20 mouse cellular contexts compared by ENCODE assay signal in genomic region chr11:105473716-105474351, GRCm38 (mm10). TPM values are rescaled to one million over a fixed set of nuclear protein-coding genes. Genes with fewer than 3 reads are reported as not detected.
DNase-seq lines count a peak whose midpoint lies in the region; ATAC-seq and TF ChIP-seq lines count a peak whose summit lies in the region.
"Had no signal": no experiment of that assay in that cellular context is flagged by ENCODE, and none has a peak within 500 bp of the region (broad histone marks: within the 10 kb centered on the region; RNA-seq: fewer than 3 reads in every experiment).

No protein-coding gene starts in this region.

- no peak for ATAC-seq in hindbrain, embryonic 13.5 days (ENCODE audit: low FRiP score)
- no peak for ATAC-seq in hindbrain, postnatal 0 days
- ATAC-seq in forebrain, postnatal 0 days, result peak; percentile 38; the same call in 1 of the 2 replicates
- ATAC-seq in intestine, postnatal 0 days, result no peak

- H3K9ac ChIP-seq in hindbrain, embryonic 13.5 days, result no peak overlapping the region
- no peak overlapping the region for H3K9ac ChIP-seq in hindbrain, postnatal 0 days (replicated peaks; ENCODE audit: low read length)
- no peak overlapping the region for H3K9ac ChIP-seq in CH12.LX (ENCODE audit: insufficient read depth, low read depth)
- no peak overlapping the region for H3K9ac ChIP-seq in forebrain, postnatal 0 days
- no peak overlapping the region for H3K9ac ChIP-seq in intestine, postnatal 0 days (ENCODE audit: low read depth, low read length)
- H3K9ac ChIP-seq: embryonic facial prominence, embryonic 12.5 days; limb, embryonic 13.5 days; neural tube, embryonic 12.5 days; stomach, embryonic 15.5 days had no signal

- 40% methylated on average over 5 of the region's 5 CpGs for WGBS in hindbrain, embryonic 13.5 days
- 33% methylated on average over 5 of the region's 5 CpGs for WGBS in hindbrain, postnatal 0 days
- 14% methylated on average over 5 of the region's 5 CpGs for WGBS in forebrain, postnatal 0 days
- WGBS in intestine, postnatal 0 days, result 51% methylated on average over 5 of the region's 5 CpGs

- peak overlapping the region; percentile 45; the same call in 1 of the 2 replicates for H3K27ac ChIP-seq in hindbrain, embryonic 13.5 days
- no peak overlapping the region for H3K27ac ChIP-seq in hindbrain, postnatal 0 days
- H3K27ac ChIP-seq in CH12.LX (ENCODE audit: insufficient read depth, low read depth), result no peak overlapping the region
- H3K27ac ChIP-seq in forebrain, postnatal 0 days (ENCODE audit: low read depth, low read length), result no peak overlapping the region
- no peak overlapping the region for H3K27ac ChIP-seq in intestine, postnatal 0 days (ENCODE audit: low read depth, low read length)
- H3K27ac ChIP-seq: embryonic facial prominence, embryonic 12.5 days; limb, embryonic 13.5 days; neural tube, embryonic 12.5 days; stomach, embryonic 15.5 days had no signal

- TF ChIP-seq EP300 in CH12.LX (IDR thresholded peaks at IDR 0.05; ENCODE audit: low read length), result no peak

- TF ChIP-seq POLR2A in CH12.LX (IDR thresholded peaks at IDR 0.05; ENCODE audit: low read depth, low read length), result no peak

- no peaks in the 10 kb centered on the region for H3K27me3 ChIP-seq in hindbrain, embryonic 13.5 days
- H3K27me3 ChIP-seq in hindbrain, postnatal 0 days (ENCODE audit: insufficient read depth, low read length), result no peaks in the 10 kb centered on the region
- H3K27me3 ChIP-seq in CH12.LX (replicated peaks), result no peaks in the 10 kb centered on the region
- no peaks in the 10 kb centered on the region for H3K27me3 ChIP-seq in forebrain, postnatal 0 days (ENCODE audit: insufficient read depth, low read length)
- H3K27me3 ChIP-seq in intestine, postnatal 0 days (replicated peaks; ENCODE audit: control insufficient read depth, insufficient read depth, low read length), result no peaks in the 10 kb centered on the region
- H3K27me3 ChIP-seq: embryonic facial prominence, embryonic 12.5 days; limb, embryonic 13.5 days; neural tube, embryonic 12.5 days; stomach, embryonic 15.5 days had no signal

- H3K4me2 ChIP-seq in hindbrain, embryonic 13.5 days, result no peak overlapping the region
- H3K4me2 ChIP-seq in hindbrain, postnatal 0 days (ENCODE audit: low read depth, low read length), result no peak overlapping the region
- 0 out of 2 replicates have a peak overlapping the region, but pooled peaks have one; percentile 17 for H3K4me2 ChIP-seq in CH12.LX (ENCODE audit: insufficient read depth, low read depth, poor library complexity, severe bottlenecking)
- no peak overlapping the region for H3K4me2 ChIP-seq in forebrain, postnatal 0 days (ENCODE audit: low read depth)
- H3K4me2 ChIP-seq in intestine, postnatal 0 days (replicated peaks; ENCODE audit: low read depth), result no peak overlapping the region
- H3K4me2 ChIP-seq: embryonic facial prominence, embryonic 12.5 days; limb, embryonic 13.5 days; neural tube, embryonic 12.5 days; stomach, embryonic 15.5 days had no signal

- dilution Hi-C loops in CH12.LX (cut with MboI; ENCODE audit: extremely low pct_ligation_motif_present, extremely low pct_unique_long_range_greater_than_20kb, low sequenced_read_pairs), result no loop called here

- in situ Hi-C loops in CH12.LX (cut with MboI; ENCODE audit: low pct_ligation_motif_present, low pct_unique_long_range_greater_than_20kb, low sequenced_read_pairs), result no loop called here

- intact Hi-C loops in heart, postnatal 25 days (cut with DNase I), result loop anchor here (5.0 kb wide), 1 partner anchor 98 kb away; no protein-coding TSS in a partner anchor

- H3K4me3 ChIP-seq in hindbrain, embryonic 13.5 days, result no peak overlapping the region
- H3K4me3 ChIP-seq in hindbrain, postnatal 0 days (ENCODE audit: low read length), result no peak overlapping the region
- no peak overlapping the region for H3K4me3 ChIP-seq in CH12.LX (replicated peaks in 1 of 3; ENCODE audit: low read depth in 2 of 3, low read length in 2 of 3, poor library complexity in 1 of 3)
- no peak overlapping the region for H3K4me3 ChIP-seq in forebrain, postnatal 0 days (ENCODE audit: low read depth, low read length)
- H3K4me3 ChIP-seq in intestine, postnatal 0 days (ENCODE audit: low read depth, low read length), result no peak overlapping the region
- H3K4me3 ChIP-seq: embryonic facial prominence, embryonic 12.5 days; limb, embryonic 13.5 days; neural tube, embryonic 12.5 days; stomach, embryonic 15.5 days had no signal

- H3K4me1 ChIP-seq in hindbrain, embryonic 13.5 days (replicated peaks), result peaks cover 23% of the 10 kb centered on the region
- H3K4me1 ChIP-seq in hindbrain, postnatal 0 days (ENCODE audit: insufficient read depth, low read length), result peaks cover 10% of the 10 kb centered on the region
- peaks cover 0 to 30% of the 10 kb centered on the region in 2 experiments; a peak in 2 of 4 replicates for H3K4me1 ChIP-seq in CH12.LX (ENCODE audit: control insufficient read depth in 1 of 2, insufficient read depth in 2 of 2)
- peaks cover 14% of the 10 kb centered on the region for H3K4me1 ChIP-seq in forebrain, postnatal 0 days (ENCODE audit: insufficient read depth)
- H3K4me1 ChIP-seq in intestine, postnatal 0 days (replicated peaks; ENCODE audit: control insufficient read depth, insufficient read depth, low read length), result 0 out of 2 replicates have a peak, but pooled peaks cover 2% of the 10 kb centered on the region
- H3K4me1 ChIP-seq: limb, embryonic 13.5 days; neural tube, embryonic 12.5 days had no signal

- H3K79me2 ChIP-seq in CH12.LX (replicated peaks; ENCODE audit: control insufficient read depth, extremely low read depth, insufficient read depth, poor library complexity, severe bottlenecking), result no peaks in the 10 kb centered on the region

- H3K36me3 ChIP-seq in hindbrain, embryonic 13.5 days, result no peaks in the 10 kb centered on the region
- no peaks in the 10 kb centered on the region for H3K36me3 ChIP-seq in hindbrain, postnatal 0 days (ENCODE audit: insufficient read depth, low read length)
- no peaks in the 10 kb centered on the region for H3K36me3 ChIP-seq in CH12.LX (replicated peaks in 1 of 2; ENCODE audit: control insufficient read depth in 1 of 2, insufficient read depth in 1 of 2, low read length in 1 of 2)
- no peaks in the 10 kb centered on the region for H3K36me3 ChIP-seq in forebrain, postnatal 0 days (ENCODE audit: insufficient read depth)
- H3K36me3 ChIP-seq in intestine, postnatal 0 days (ENCODE audit: control insufficient read depth, insufficient read depth), result no peaks in the 10 kb centered on the region
- H3K36me3 ChIP-seq: embryonic facial prominence, embryonic 12.5 days; limb, embryonic 13.5 days; neural tube, embryonic 12.5 days; stomach, embryonic 15.5 days had no signal

- no peaks in the 10 kb centered on the region for H3K9me3 ChIP-seq in hindbrain, embryonic 13.5 days
- H3K9me3 ChIP-seq in hindbrain, postnatal 0 days (ENCODE audit: low read length), result no peaks in the 10 kb centered on the region
- H3K9me3 ChIP-seq in CH12.LX (replicated peaks; ENCODE audit: low read length), result no peaks in the 10 kb centered on the region
- H3K9me3 ChIP-seq in forebrain, postnatal 0 days (ENCODE audit: low read length), result no peaks in the 10 kb centered on the region
- H3K9me3 ChIP-seq in intestine, postnatal 0 days (ENCODE audit: control insufficient read depth), result no peaks in the 10 kb centered on the region
- H3K9me3 ChIP-seq: embryonic facial prominence, embryonic 12.5 days; limb, embryonic 13.5 days; neural tube, embryonic 12.5 days; stomach, embryonic 15.5 days had no signal

- DNase-seq in heart, adult 11 months, result peak; percentile 65
- DNase-seq in heart, postnatal 25 days (ENCODE audit: low spot score), result no peak
- DNase-seq in hindbrain, postnatal 0 days (ENCODE audit: low spot score), result no peak
- DNase-seq in CH12.LX (ENCODE audit: extremely low read depth), result peak; percentile 17
- peak; percentile 46 for DNase-seq in forebrain, postnatal 0 days
- DNase-seq in gastrocnemius, postnatal 10 days, result no peak
- DNase-seq: adrenal gland, adult 8-10 months; cerebellum, postnatal 14 days; gastrocnemius, postnatal 36 days; kidney, adult 11 months; kidney, postnatal 36 days; layer of hippocampus, postnatal 36 days had no signal

- TF ChIP-seq CTCF in hindbrain, postnatal 0 days (IDR thresholded peaks at IDR 0.05; ENCODE audit: low read depth), result no peak
- no peak for TF ChIP-seq CTCF in CH12.LX (conservative IDR thresholded peaks at IDR 0.05 in 1 of 2, IDR thresholded peaks at IDR 0.05 in 1 of 2; ENCODE audit: low read depth in 2 of 2, low read length in 2 of 2)
- TF ChIP-seq CTCF in forebrain, postnatal 0 days (IDR thresholded peaks at IDR 0.05; ENCODE audit: low read depth), result no peak
- TF ChIP-seq CTCF in intestine, postnatal 0 days (IDR thresholded peaks at IDR 0.05; ENCODE audit: low read depth), result no peak

- TF ChIP-seq RAD21 in CH12.LX (IDR thresholded peaks at IDR 0.05; ENCODE audit: low read depth, low read length), result no peak

TF ChIP-seq in CH12.LX, 34 proteins besides CTCF, POLR2A, EP300 and RAD21:
- TF ChIP-seq HCFC1 (IDR thresholded peaks at IDR 0.05; ENCODE audit: low read depth, low read length) (no peak), JUND (conservative IDR thresholded peaks at IDR 0.05; ENCODE audit: low read depth, low read length) (no peak), NRF1 (IDR thresholded peaks at IDR 0.05; ENCODE audit: low read depth, low read length) (no peak), MEF2A (IDR thresholded peaks at IDR 0.05; ENCODE audit: borderline replicate concordance, low read depth, low read length) (no peak), KAT2A (IDR thresholded peaks at IDR 0.05; ENCODE audit: insufficient replicate concordance, low read length) (no peak), JUN (IDR thresholded peaks at IDR 0.05; ENCODE audit: insufficient read depth, low read depth, low read length) (no peak), USF2 (conservative IDR thresholded peaks at IDR 0.05; ENCODE audit: low read depth, low read length) (no peak), ZKSCAN1 (IDR thresholded peaks at IDR 0.05; ENCODE audit: borderline replicate concordance, low read depth, low read length) (no peak)

RNA-seq across cellular contexts. Expression of gene March10, which starts 17.3 kb away (rescaled TPM):
- total RNA-seq in heart, postnatal 25 days (2021), result not detected
- 0.42 and 0.56 TPM in 2 replicates for polyA plus RNA-seq in hindbrain, embryonic 13.5 days (2015; fragmentation: Nextera tagmentation; extraction: Ambion mirVana)
- 0.52 and 1.2 TPM in 2 replicates for total RNA-seq in hindbrain, postnatal 0 days (2014; rRNA removed)
- polyA plus RNA-seq in hindbrain, postnatal 0 days (2015; fragmentation: Nextera tagmentation; extraction: Ambion mirVana), result 0.52 and 0.58 TPM in 2 replicates
- total RNA-seq in CH12.LX (2012; rRNA removed) (not detected in 2 replicates), CH12.LX (2014; rRNA removed) (not detected in 2 replicates)
- not detected in 2 replicates for polyA plus RNA-seq in CH12.LX (2012; ENCODE audit: insufficient read length, low read depth)
- total RNA-seq in forebrain, postnatal 0 days (2014; rRNA removed), result 0.38 TPM in 2 replicates
- polyA plus RNA-seq in forebrain, postnatal 0 days (2015; fragmentation: Nextera tagmentation; extraction: Ambion mirVana), result 0.36 and 0.58 TPM in 2 replicates
- not detected for total RNA-seq in gastrocnemius, postnatal 10 days (2021)
- polyA plus RNA-seq in intestine, postnatal 0 days (2015; fragmentation: Nextera tagmentation; extraction: Ambion mirVana), result not detected in 2 replicates
- total RNA-seq: adrenal gland, adult 8-10 months; gastrocnemius, postnatal 36 days had no signal
- polyA plus RNA-seq: limb, embryonic 13.5 days; liver, embryonic 16.5 days; small intestine, adult 2 months; stomach, embryonic 15.5 days had no signal

Comparison
In these comparisons a context has a peak if more than half of its experiments do, and no peak if none do; other contexts are left out.
1. DNase-seq: peak in heart, adult 11 months (single experiment), CH12.LX (single experiment) and forebrain, postnatal 0 days (single experiment); none in heart, postnatal 25 days (single experiment), hindbrain, postnatal 0 days (single experiment) and gastrocnemius, postnatal 10 days (single experiment).